Mouse (Mus musculus) myocyte (in vitro differentiated cells): ENCODE data around the gene Cant1. TPM values are rescaled to one million over a fixed set of nuclear protein-coding genes. Genes with fewer than 3 reads are reported as not detected.

Experiments used
- H3K27me3 ChIP-seq: one replicate; pipeline ENCODE4 v1.6.1; 2011; ENCODE audit not compliant: control insufficient read depth, insufficient read depth, insufficient read length
- H3K36me3 ChIP-seq: one replicate; pipeline ENCODE4 v1.6.1; 2011; ENCODE audit not compliant: control insufficient read depth, insufficient read depth
- H3K4me2 ChIP-seq: one replicate; pipeline ENCODE4 v1.6.1; 2011; ENCODE audit warnings: low read depth, control low read depth
- H3K4me3 ChIP-seq: one replicate; pipeline ENCODE4 v1.5.1; 2011; ENCODE audit warnings: mild to moderate bottlenecking, control low read depth, moderate library complexity
- H3K79me2 ChIP-seq: one replicate; pipeline ENCODE4 v1.6.1; 2011; ENCODE audit not compliant: control insufficient read depth, insufficient read depth
- H3ac ChIP-seq: one replicate; pipeline ENCODE4 v1.6.1; 2011; ENCODE audit not compliant: control insufficient read depth, insufficient read length
- CEBPB ChIP-seq: IDR thresholded peaks from 2 replicates; pipeline ENCODE4 v1.6.1; 2011; ENCODE audit warnings: mild to moderate bottlenecking, moderate library complexity; ENCODE audit not compliant: poor library complexity, insufficient read depth, severe bottlenecking
- E2F4 ChIP-seq: IDR thresholded peaks from one replicate; pipeline ENCODE4 v1.6.1; 2011; ENCODE audit warnings: mild to moderate bottlenecking, control low read depth, moderate library complexity; ENCODE audit not compliant: insufficient read depth
- MAX ChIP-seq: IDR thresholded peaks from one replicate; pipeline ENCODE4 v1.6.1; 2011; ENCODE audit warnings: low read depth, mild to moderate bottlenecking, control low read depth
- MYOD1 ChIP-seq, 3 experiments: IDR thresholded peaks; one replicate each; pipeline ENCODE4 v1.6.1; 2011; ENCODE audit warnings: control low read depth in 2 of 3, low read depth in 2 of 3, mild to moderate bottlenecking in 2 of 3, moderate library complexity in 1 of 3; ENCODE audit not compliant: insufficient read length in 2 of 3, control insufficient read depth in 1 of 3
- MYOG ChIP-seq, 3 experiments: IDR thresholded peaks; one replicate each; pipeline ENCODE4 v1.6.1; 2011; ENCODE audit warnings: control low read depth in 2 of 3, low read depth in 2 of 3, mild to moderate bottlenecking in 2 of 3; ENCODE audit not compliant: insufficient read length in 2 of 3, control insufficient read depth in 1 of 3, insufficient read depth in 1 of 3
- POLR2A ChIP-seq: IDR thresholded peaks from one replicate; pipeline ENCODE4 v1.6.1; 2011; ENCODE audit warnings: low read depth, mild to moderate bottlenecking, control low read depth, moderate library complexity; ENCODE audit not compliant: insufficient read length
- POLR2AphosphoS2 ChIP-seq: IDR thresholded peaks from one replicate; pipeline ENCODE4 v1.6.1; 2011; ENCODE audit warnings: low read depth, control low read depth; ENCODE audit not compliant: insufficient read length
- REST ChIP-seq: IDR thresholded peaks from one replicate; pipeline ENCODE4 v1.6.1; 2011; ENCODE audit warnings: mild to moderate bottlenecking, control low read depth, moderate library complexity; ENCODE audit not compliant: insufficient read depth, insufficient read length
- SRF ChIP-seq: IDR thresholded peaks from one replicate; pipeline ENCODE4 v1.6.1; 2011; ENCODE audit warnings: low read depth; ENCODE audit not compliant: control insufficient read depth, insufficient read length
- TCF12 ChIP-seq: IDR thresholded peaks from one replicate; pipeline ENCODE4 v1.6.1; 2011; ENCODE audit warnings: mild to moderate bottlenecking, control low read depth; ENCODE audit not compliant: poor library complexity, insufficient read depth, severe bottlenecking
- TCF3 ChIP-seq: IDR thresholded peaks from one replicate; pipeline ENCODE4 v1.6.1; 2011; ENCODE audit warnings: low read depth, control low read depth; ENCODE audit not compliant: insufficient read length
- USF1 ChIP-seq: IDR thresholded peaks from one replicate; pipeline ENCODE4 v1.6.1; 2011; ENCODE audit warnings: low read depth, mild to moderate bottlenecking, control low read depth, moderate library complexity
- polyA plus RNA-seq: library from polyadenylated mRNA; unstranded; fragments of >200 nt; fragmentation: generic; extraction: Trizol; gene quantifications from one replicate; pipeline ENCODE4 v1.2.1, GENCODE M21; 2012; ENCODE audit warnings: missing spikeins

Gene Cant1
- polyA plus RNA-seq, 1 experiment = 33.7 TPM

DNA sequence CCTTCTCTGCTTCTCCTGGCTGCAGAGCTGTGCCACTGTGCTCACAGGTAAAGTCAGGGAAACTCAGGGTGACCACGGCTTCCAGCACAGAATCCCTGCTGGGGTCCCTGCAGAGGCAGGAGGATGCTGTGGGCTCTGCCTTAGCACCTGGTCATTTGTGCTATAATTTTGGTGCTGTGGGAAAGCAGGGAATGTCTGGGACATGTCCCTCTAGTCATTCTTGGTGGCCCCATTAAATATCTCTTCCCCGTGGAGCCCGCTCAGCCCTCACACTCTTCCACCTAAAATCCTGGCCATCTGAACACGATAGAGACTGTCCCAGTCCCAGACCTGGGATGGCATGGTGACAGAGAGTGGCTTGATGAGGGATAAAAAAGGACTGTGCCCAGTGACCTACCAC is 54.9 kb downstream of the Cant1 start:
- no peak overlapping the region for H3K4me3 ChIP-seq
- no peaks in the 10 kb centered on the region for H3K79me2 ChIP-seq
- TF ChIP-seq REST (no peak), POLR2AphosphoS2 (no peak)
- H3K4me2 ChIP-seq = peak overlapping the region; percentile 88
- H3K27me3 ChIP-seq = no peaks in the 10 kb centered on the region
- no peaks in the 10 kb centered on the region for H3K36me3 ChIP-seq
- H3ac ChIP-seq = no peak overlapping the region

DNA sequence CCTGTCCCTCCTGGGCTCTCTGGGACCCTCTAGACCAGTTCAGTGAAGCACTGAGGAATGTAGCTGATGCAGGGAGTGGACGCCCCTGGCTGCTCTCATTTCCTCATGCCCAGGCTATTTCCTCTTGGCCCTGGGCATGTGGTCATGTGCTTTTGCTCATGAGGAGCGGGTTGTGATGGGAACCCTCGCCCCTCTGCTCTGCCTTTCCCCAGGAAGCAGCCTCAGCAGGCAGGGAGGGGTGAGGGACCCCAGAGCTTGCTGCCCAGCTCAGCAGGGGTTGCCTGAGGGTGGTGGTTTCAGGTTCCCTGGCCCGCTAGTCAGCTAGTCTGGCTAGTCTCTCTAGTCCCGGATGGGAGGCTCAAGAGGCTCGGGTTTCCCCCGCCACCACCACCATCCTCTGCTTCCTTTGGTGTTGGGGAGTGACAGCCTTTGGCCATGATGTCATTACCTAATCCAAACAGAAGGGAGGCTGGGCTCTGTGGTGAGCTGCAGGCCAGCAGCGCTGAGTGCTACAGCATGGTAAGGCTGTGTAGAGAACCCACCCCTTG is 55.8 kb downstream of the Cant1 start:
- no peak overlapping the region for H3K4me3 ChIP-seq
- H3K79me2 ChIP-seq = no peaks in the 10 kb centered on the region
- H3K4me2 ChIP-seq = peak overlapping the region; percentile 88
- H3K36me3 ChIP-seq = no peaks in the 10 kb centered on the region
- TF ChIP-seq MYOG (IDR thresholded peaks at IDR 0.05; ENCODE audit: control insufficient read depth in 1 of 3, insufficient read depth in 1 of 3, insufficient read length in 2 of 3, low read depth in 2 of 3) = peak in 1 of 3 experiments; percentile 36
- TF ChIP-seq POLR2A = peak; percentile 66
- TF ChIP-seq MYOD1 (IDR thresholded peaks at IDR 0.05; ENCODE audit: control insufficient read depth in 1 of 3, insufficient read length in 2 of 3, low read depth in 2 of 3) = peak in 1 of 3 experiments; percentile 7
- peak; percentile 14 for TF ChIP-seq POLR2AphosphoS2
- TF ChIP-seq CEBPB = no peak
- peak; percentile 72 for TF ChIP-seq USF1
- no peak overlapping the region for H3ac ChIP-seq
- H3K27me3 ChIP-seq = no peaks in the 10 kb centered on the region

DNA sequence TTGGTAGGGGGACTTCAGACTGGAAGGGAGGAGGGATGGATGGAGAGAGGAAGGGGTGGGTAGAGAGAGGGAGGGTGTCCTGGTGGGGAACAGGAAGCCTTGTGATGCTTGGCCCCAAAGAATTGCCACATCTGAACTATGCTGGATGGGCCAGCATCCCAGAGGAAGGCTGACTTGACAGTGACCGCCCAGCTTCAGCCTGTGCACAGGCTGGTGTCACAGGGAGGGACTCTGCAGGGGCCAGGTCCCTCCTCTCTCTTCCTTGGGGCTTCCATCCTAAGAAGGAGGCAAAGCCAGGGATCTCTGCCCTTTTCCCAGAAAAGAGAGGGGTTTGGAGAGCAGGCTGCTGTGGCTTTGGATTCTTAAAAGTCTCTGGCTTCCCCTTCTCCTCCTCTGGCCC is 56.4 kb downstream of the Cant1 start:
- TF ChIP-seq USF1 = no peak
- no peak for TF ChIP-seq CEBPB
- no peak for TF ChIP-seq REST
- TF ChIP-seq E2F4 = no peak
- no peak for TF ChIP-seq TCF3
- TF ChIP-seq SRF = no peak
- TF ChIP-seq MYOD1 (IDR thresholded peaks at IDR 0.05; ENCODE audit: control insufficient read depth in 1 of 3, insufficient read length in 2 of 3, low read depth in 2 of 3) = no peak
- no peak for TF ChIP-seq POLR2A
- no peak for TF ChIP-seq MAX
- no peak for TF ChIP-seq MYOG (IDR thresholded peaks at IDR 0.05; ENCODE audit: control insufficient read depth in 1 of 3, insufficient read depth in 1 of 3, insufficient read length in 2 of 3, low read depth in 2 of 3)
- no peak for TF ChIP-seq TCF12
- no peak for TF ChIP-seq POLR2AphosphoS2
- no peak overlapping the region for H3K4me3 ChIP-seq
- H3K4me2 ChIP-seq = peak overlapping the region; percentile 88
- H3K27me3 ChIP-seq = no peaks in the 10 kb centered on the region
- H3K36me3 ChIP-seq = no peaks in the 10 kb centered on the region
- no peak overlapping the region for H3ac ChIP-seq
- H3K79me2 ChIP-seq = no peaks in the 10 kb centered on the region

- no peak overlapping the region for H3ac ChIP-seq
- H3K4me3 ChIP-seq = no peak overlapping the region
- no peaks in the 10 kb centered on the region for H3K27me3 ChIP-seq
- H3K36me3 ChIP-seq = no peaks in the 10 kb centered on the region
- H3K79me2 ChIP-seq = no peaks in the 10 kb centered on the region
- H3K4me2 ChIP-seq = peak overlapping the region; percentile 44
- no peak for TF ChIP-seq MYOD1 (IDR thresholded peaks at IDR 0.05; ENCODE audit: control insufficient read depth in 1 of 3, insufficient read length in 2 of 3, low read depth in 2 of 3)
- no peak for TF ChIP-seq E2F4
- TF ChIP-seq POLR2A = no peak
These were observed 58.0 kb downstream of the Cant1 start for GRCm38 (mm10) chr11:118360907-118361341.

GRCm38 (mm10) chr11:118360491-118360890 is 58.4 kb downstream of the Cant1 start:
- Histone ChIP-seq H3K36me3 (no peaks in the 10 kb centered on the region), H3K79me2 (peaks cover 3% of the 10 kb centered on the region), H3K27me3 (no peaks in the 10 kb centered on the region), H3ac (no peak overlapping the region), H3K4me3 (no peak overlapping the region), H3K4me2 (peak overlapping the region; percentile 44)
- TF ChIP-seq POLR2A (no peak), POLR2AphosphoS2 (no peak), REST (no peak), MYOD1 (IDR thresholded peaks at IDR 0.05; ENCODE audit: control insufficient read depth in 1 of 3, insufficient read length in 2 of 3, low read depth in 2 of 3) (no peak), MYOG (IDR thresholded peaks at IDR 0.05; ENCODE audit: control insufficient read depth in 1 of 3, insufficient read depth in 1 of 3, insufficient read length in 2 of 3, low read depth in 2 of 3) (no peak), MAX (no peak), CEBPB (no peak), USF1 (no peak), E2F4 (no peak), SRF (no peak), TCF3 (no peak), TCF12 (no peak)

Other genes starting within 250 kb of the Cant1 start
- gene Cyth1, start 170.5 kb downstream of the Cant1 start, polyA plus RNA-seq = 16.1 TPM
- 19.5 TPM for gene Usp36, start 128.8 kb downstream of the Cant1 start, polyA plus RNA-seq
- gene Cep295nl, start 76.6 kb downstream of the Cant1 start, polyA plus RNA-seq = 0.60 TPM
- 321 TPM for gene Timp2, start 63.3 kb downstream of the Cant1 start, polyA plus RNA-seq
- gene Lgals3bp, start 17.0 kb downstream of the Cant1 start, polyA plus RNA-seq = 16.4 TPM
- 9.8 TPM for gene C1qtnf1, start 9.1 kb upstream of the Cant1 start, polyA plus RNA-seq
- gene Engase, start 57.7 kb upstream of the Cant1 start, polyA plus RNA-seq = 5.1 TPM